Mouse (Mus musculus): ENCODE data around the gene Gm42669. TPM values are rescaled to one million over a fixed set of nuclear protein-coding genes. Genes with fewer than 3 reads are reported as not detected.

Gm42669 gene
- polyA plus RNA-seq, 1 experiment from 2014 or later, result 0.56 TPM

DNA sequence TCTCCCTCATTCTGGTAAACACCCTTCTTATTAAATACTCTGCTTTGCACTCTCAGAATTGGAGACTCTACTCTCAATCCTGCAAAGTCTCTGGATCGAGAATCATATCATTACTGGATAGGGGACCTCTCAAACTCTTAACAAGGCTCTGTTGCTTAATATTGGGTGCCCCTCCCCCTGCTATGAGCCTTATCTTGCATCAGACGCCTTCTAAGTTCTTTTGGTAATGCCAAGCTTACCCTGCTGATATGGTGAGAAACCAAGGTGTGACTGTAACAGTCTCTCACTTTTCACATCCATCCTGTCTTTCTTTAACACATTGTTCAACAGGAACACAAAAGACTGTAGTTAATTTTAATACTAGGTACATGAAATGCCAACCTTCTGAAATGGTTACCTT is 26.2 kb downstream of the Gm42669 start:
- WGBS, result 70% methylated on average over 2 of the region's 2 CpGs
- no peak overlapping the region for H3K4me3 ChIP-seq
- H3K36me3 ChIP-seq, result no peaks in the 10 kb centered on the region
- no peak overlapping the region for H3K27ac ChIP-seq
- no peak for DNase-seq (ENCODE audit: low spot score)
- no peaks in the 10 kb centered on the region for H3K9me3 ChIP-seq (replicated peaks)
- H3K27me3 ChIP-seq (ENCODE audit: low read depth, poor library complexity, severe bottlenecking), result no peaks in the 10 kb centered on the region
- no peaks in the 10 kb centered on the region for H3K4me1 ChIP-seq

DNA sequence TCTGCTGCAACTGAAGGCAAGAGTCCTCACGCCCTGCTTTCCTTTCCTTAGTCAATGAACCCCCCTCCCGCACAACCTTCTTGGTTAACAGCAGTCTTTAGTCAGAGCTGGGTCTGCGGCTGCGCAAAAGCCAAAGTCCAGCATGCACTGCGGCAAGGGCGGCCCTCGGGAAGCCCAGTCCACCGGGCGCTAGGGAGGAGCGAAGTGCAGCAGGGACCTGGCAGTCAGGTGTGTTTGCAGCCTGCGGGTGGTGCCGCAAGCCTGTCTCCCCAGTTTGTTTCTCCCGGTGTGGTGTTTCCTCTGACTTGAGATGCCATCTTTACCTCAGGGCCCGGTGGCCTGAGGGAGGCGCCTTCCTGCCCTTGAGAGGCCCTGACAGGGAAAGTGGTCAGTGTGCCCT is 27.2 kb downstream of the Gm42669 start, which contains the start of gene 1700028K03Rik:
TSS of gene 1700028K03Rik (plus strand) at position 129 of the 400 bp plus-strand sequence.
- no peaks in the 10 kb centered on the region for H3K4me1 ChIP-seq
- no peaks in the 10 kb centered on the region for H3K36me3 ChIP-seq
- WGBS, result 69% methylated on average over 15 of the region's 15 CpGs
- H3K27ac ChIP-seq, result no peak within 1 kb of the TSS
- H3K4me3 ChIP-seq, result no peak within 1 kb of the TSS
- H3K9me3 ChIP-seq (replicated peaks), result no peaks in the 10 kb centered on the region
- H3K27me3 ChIP-seq (ENCODE audit: low read depth, poor library complexity, severe bottlenecking), result no peaks in the 10 kb centered on the region
- DNase-seq (ENCODE audit: low spot score), result no peak

DNA sequence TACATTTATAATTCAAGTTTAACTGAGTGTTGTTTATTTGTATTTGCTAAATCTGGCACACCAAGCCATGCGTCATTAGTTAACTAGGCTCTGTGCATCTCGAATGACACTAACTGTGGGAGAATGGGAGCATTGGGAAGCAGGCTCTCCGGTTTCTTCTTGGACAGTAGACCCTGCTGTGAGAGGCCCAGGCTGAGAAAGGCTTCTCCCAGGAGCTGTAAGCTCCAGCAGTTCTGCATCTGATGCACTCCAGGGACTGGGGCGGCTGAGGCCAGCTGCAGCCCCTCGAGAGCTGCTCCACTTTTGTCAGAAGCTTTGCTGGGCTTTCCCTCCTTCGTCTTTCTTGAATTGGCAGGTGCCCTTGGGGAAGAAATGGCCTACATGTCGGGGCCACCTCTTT is 34.3 kb downstream of the Gm42669 start:
- H3K27ac ChIP-seq, result no peak overlapping the region
- no peak for DNase-seq (ENCODE audit: low spot score)
- H3K9me3 ChIP-seq (replicated peaks), result no peaks in the 10 kb centered on the region
- no peaks in the 10 kb centered on the region for H3K4me1 ChIP-seq
- 57% methylated on average over 7 of the region's 7 CpGs for WGBS
- H3K36me3 ChIP-seq, result no peaks in the 10 kb centered on the region
- H3K27me3 ChIP-seq (ENCODE audit: low read depth, poor library complexity, severe bottlenecking), result no peaks in the 10 kb centered on the region
- H3K4me3 ChIP-seq, result no peak overlapping the region

DNA sequence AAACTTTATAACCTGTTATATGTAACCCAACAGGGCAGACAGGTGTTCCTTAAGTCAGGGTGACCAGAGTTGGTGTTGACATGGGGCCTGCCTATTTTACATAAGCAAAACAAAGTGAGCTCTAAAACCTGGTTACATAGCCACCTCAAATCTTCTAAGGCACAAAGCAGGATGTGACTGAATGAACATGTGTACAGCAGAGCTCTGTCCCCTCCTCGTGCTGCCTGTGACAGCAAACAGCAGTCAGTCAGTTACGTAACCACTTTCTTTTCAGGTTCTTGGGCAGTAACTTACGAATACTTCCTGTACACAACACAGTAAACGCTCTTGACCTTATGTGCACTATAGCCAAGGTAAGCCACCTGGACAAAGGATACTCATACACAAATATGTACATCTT is 38.5 kb downstream of the Gm42669 start:
- no peaks in the 10 kb centered on the region for H3K27me3 ChIP-seq (ENCODE audit: low read depth, poor library complexity, severe bottlenecking)
- H3K4me1 ChIP-seq, result no peaks in the 10 kb centered on the region
- 87% methylated on average over 4 of the region's 4 CpGs for WGBS
- H3K9me3 ChIP-seq (replicated peaks), result no peaks in the 10 kb centered on the region
- H3K4me3 ChIP-seq, result no peak overlapping the region
- H3K27ac ChIP-seq, result no peak overlapping the region
- DNase-seq (ENCODE audit: low spot score), result no peak
- H3K36me3 ChIP-seq, result peaks cover 20% of the 10 kb centered on the region

DNA sequence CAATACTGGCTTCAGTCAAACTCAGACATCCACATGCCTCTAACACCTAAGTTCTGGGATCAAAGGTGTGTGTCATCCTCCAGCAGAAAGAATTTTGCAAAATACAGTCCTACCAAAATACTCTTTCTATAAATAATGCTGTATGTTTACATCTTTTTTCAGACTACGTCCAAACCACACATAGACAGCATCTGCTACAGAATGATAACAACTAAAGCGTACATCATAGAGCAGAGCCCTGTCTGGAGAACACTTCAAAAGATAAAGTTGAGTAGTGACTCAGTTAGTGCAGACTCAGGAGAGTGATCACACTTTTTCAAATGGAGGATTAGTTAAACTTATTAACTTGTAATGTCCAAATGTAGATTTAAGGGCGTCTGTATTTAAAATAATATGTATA is 40.5 kb downstream of the Gm42669 start:
- Histone ChIP-seq H3K27ac (no peak overlapping the region), H3K36me3 (peaks cover 31% of the 10 kb centered on the region), H3K27me3 (ENCODE audit: low read depth, poor library complexity, severe bottlenecking) (no peaks in the 10 kb centered on the region), H3K9me3 (replicated peaks) (no peaks in the 10 kb centered on the region), H3K4me3 (no peak overlapping the region), H3K4me1 (no peaks in the 10 kb centered on the region)
- 88% methylated on average over 3 of the region's 3 CpGs for WGBS
- DNase-seq (ENCODE audit: low spot score), result no peak

DNA sequence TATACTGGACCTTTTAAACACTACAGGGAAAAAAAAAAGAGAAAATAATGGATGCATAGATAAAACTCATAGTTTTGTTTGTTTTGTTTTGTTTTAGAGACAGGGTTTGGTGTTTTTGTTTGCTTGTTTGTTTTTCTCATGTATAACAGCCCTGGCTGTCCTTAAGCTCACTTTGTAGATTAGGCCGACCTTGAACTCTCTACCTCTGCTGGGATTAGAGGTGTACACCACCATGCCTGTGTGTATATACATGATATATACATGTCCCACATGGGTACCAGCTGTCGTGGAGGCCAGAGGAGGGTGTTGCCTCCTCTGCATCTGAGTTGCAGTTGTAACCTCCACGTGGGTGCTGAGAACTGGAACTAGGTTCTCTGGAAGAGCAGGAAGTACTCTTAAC is 41.0 kb downstream of the Gm42669 start:
- 91% methylated on average over 3 of the region's 3 CpGs for WGBS
- no peak for DNase-seq (ENCODE audit: low spot score)
- H3K36me3 ChIP-seq, result peaks cover 31% of the 10 kb centered on the region
- H3K4me1 ChIP-seq, result no peaks in the 10 kb centered on the region
- no peaks in the 10 kb centered on the region for H3K27me3 ChIP-seq (ENCODE audit: low read depth, poor library complexity, severe bottlenecking)
- H3K9me3 ChIP-seq (replicated peaks), result no peaks in the 10 kb centered on the region
- no peak overlapping the region for H3K27ac ChIP-seq
- H3K4me3 ChIP-seq, result no peak overlapping the region

DNA sequence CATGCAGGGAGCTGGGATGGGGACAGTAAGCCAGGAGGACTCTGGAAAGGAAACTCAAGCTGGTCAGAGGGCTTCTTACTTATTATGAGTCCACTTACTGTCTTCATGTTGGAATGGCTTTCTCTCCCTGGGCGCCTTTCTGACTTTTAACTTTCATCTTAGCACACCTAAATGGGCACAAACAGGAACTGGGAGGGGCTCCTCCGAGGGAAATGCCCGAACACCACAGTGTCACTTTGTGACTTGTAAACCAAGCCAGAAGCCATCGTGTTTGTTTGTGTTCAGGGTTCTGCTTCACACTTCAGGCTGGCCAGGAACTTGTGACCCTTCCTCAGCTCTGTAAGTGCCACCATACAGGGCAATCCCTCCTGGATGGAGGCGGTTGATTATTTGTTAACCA is 46.9 kb downstream of the Gm42669 start:
- H3K4me3 ChIP-seq, result no peak overlapping the region
- DNase-seq (ENCODE audit: low spot score), result no peak
- H3K4me1 ChIP-seq, result no peaks in the 10 kb centered on the region
- WGBS, result 52% methylated on average over 5 of the region's 5 CpGs
- H3K9me3 ChIP-seq (replicated peaks), result no peaks in the 10 kb centered on the region
- no peak overlapping the region for H3K27ac ChIP-seq
- no peaks in the 10 kb centered on the region for H3K27me3 ChIP-seq (ENCODE audit: low read depth, poor library complexity, severe bottlenecking)
- peaks cover 64% of the 10 kb centered on the region for H3K36me3 ChIP-seq

DNA sequence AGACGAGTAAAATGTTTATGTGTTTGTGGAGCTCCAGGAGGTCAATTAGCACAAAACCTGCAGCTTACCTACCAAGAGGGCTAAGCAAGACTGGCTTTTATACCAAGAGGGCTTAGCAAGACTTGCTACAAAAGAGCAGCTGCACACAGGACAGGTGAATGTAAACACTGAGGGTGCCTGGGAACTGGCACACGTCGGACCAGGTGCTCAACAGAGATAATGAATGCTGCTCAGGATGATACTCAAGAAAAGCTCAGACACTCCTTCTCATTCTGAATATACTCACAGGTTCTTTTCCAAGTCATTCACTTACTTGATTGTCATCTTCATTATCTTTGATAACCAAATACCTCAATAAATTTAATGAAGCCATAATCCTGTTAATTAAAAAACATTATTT is 49.5 kb downstream of the Gm42669 start:
- WGBS, result 92% methylated on average over 3 of the region's 3 CpGs

DNA sequence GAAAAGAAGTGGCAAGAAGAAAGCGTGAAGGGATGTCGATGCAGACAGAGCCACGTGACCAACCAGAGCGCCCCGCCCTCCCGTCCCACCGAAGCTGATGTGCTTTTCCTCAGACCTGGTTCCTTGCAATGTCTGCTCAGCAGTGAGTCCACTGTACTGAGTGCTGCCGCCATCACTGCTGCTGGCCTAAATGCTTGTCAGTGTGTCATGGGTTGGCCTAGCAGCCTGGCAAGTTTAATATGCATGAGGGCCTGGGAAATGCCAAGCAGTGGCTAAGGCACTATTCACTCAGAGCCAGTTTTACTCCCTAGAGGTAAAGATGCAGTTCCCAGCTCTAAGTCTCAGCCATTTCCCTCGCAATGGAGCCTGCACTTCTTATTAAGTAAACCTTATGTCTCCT is 61.7 kb downstream of the Gm42669 start:
- H3K36me3 ChIP-seq, result peaks cover 67% of the 10 kb centered on the region
- 91% methylated on average over 9 of the region's 9 CpGs for WGBS

More for the DNA sequence above, 49.5 kb downstream of the Gm42669 start:
- Histone ChIP-seq H3K27me3 (ENCODE audit: low read depth, poor library complexity, severe bottlenecking) (no peaks in the 10 kb centered on the region), H3K27ac (no peak overlapping the region), H3K4me1 (no peaks in the 10 kb centered on the region), H3K36me3 (peaks cover 74% of the 10 kb centered on the region), H3K4me3 (no peak overlapping the region), H3K9me3 (replicated peaks) (no peaks in the 10 kb centered on the region)
- no peak for DNase-seq (ENCODE audit: low spot score)

DNA sequence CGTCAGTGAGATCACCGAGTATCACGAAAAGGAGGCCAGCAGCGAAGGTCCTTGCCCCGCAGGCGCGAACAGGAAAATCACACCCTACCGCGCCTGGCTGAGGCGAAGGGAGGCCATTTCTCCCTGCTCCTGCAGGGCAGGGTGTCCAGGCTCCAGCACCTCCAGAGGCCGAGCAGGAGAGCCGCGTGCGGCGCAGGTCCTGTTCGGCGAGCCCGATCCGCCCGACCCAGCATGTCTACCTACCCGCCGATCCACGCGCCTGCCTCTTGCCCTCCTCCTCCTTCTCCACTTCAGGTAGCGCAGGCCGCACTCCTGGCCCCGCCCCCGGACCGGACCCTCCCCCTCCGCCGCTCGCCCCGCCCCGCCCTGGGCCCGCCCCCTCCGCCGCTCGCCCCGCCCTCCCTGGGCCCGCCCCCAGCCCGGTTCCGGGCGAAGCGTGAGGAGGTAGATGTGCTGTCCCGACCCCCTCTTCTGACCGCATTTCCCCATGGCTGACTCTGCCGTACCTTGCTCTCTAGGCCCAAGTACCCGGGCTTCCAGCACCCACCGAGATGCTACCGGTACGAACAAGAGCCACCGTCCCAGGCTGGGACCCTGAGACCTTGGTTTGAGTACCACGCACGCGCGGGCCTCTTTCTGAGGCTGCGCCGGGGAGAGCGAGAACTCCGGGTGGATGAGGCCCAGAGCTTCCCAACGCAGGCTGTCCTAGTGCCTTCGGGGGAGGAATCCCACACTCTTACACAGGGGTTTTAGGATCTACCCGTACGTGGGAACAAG is 90.1 kb downstream of the Gm42669 start, which contains the start of the genes Rpap2 and Glmn:
TSS of gene Rpap2 (plus strand) at position 73 of the 777 bp plus-strand sequence.
TSS of gene Glmn (minus strand) at position 588 of the 777 bp plus-strand sequence.
- WGBS, result under 1% methylated on average over 57 of the region's 64 CpGs
- Histone ChIP-seq H3K27ac (peak within 1 kb of the TSS; percentile 95), H3K4me1 (peaks cover 10% of the 10 kb centered on the region), H3K9me3 (replicated peaks) (no peaks in the 10 kb centered on the region), H3K4me3 (peak within 1 kb of the TSS; percentile 82), H3K27me3 (ENCODE audit: low read depth, poor library complexity, severe bottlenecking) (no peaks in the 10 kb centered on the region), H3K36me3 (peaks cover 28% of the 10 kb centered on the region)
- peak; percentile 95 for DNase-seq (ENCODE audit: low spot score)

More for the DNA sequence above, 61.7 kb downstream of the Gm42669 start:
- H3K9me3 ChIP-seq (replicated peaks), result no peaks in the 10 kb centered on the region
- no peak overlapping the region for H3K27ac ChIP-seq
- H3K27me3 ChIP-seq (ENCODE audit: low read depth, poor library complexity, severe bottlenecking), result no peaks in the 10 kb centered on the region
- no peak for DNase-seq (ENCODE audit: low spot score)
- no peaks in the 10 kb centered on the region for H3K4me1 ChIP-seq
- no peak overlapping the region for H3K4me3 ChIP-seq

DNA sequence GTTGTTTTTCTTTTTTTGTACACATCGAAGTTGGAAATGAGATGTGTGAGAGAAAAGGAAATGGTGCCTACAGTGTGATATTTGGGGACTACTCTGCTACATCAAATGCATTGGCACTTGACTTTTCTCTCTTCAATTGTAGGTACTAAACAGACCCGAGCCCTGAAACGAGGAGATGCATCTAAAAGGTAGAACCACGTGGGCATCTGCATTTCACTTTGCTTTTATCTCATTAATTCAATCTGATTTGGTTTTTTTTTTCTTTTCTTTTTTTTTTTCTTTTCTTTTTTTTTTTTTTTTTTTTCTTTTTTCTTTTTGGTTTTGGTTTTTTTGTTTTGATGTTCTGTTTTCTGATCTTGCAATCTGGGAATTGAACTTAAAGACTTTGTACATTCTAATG is 91.0 kb downstream of the Gm42669 start:
- Histone ChIP-seq H3K36me3 (peaks cover 29% of the 10 kb centered on the region), H3K9me3 (replicated peaks) (no peaks in the 10 kb centered on the region), H3K4me1 (peaks cover 10% of the 10 kb centered on the region), H3K27ac (0 out of 2 replicates have a peak overlapping the region, but pooled peaks have one; percentile 95), H3K4me3 (peak overlapping the region; percentile 82), H3K27me3 (ENCODE audit: low read depth, poor library complexity, severe bottlenecking) (no peaks in the 10 kb centered on the region)
- DNase-seq (ENCODE audit: low spot score), result no peak
- 33% methylated on average over 4 of the region's 4 CpGs for WGBS

DNA sequence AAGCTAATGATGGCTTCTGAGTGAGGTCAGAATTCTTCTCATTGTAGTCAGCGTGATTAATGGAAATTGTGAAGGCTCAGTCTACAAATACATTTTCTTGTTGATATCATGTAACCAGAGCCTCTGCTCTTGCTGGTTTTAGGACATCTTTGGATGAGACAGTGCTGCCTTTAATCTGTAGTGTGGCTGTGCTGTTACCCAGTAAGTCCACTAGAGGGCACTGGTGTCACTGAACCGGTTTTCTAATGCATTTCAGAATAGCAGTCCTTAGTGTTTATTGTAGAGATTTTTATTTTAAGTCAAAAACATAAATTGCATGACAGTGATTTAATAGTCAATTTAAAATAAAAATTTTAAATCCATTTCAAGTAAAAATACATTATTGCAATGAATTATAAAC is 103.8 kb downstream of the Gm42669 start:
- Histone ChIP-seq H3K27me3 (ENCODE audit: low read depth, poor library complexity, severe bottlenecking) (no peaks in the 10 kb centered on the region), H3K4me1 (no peaks in the 10 kb centered on the region), H3K9me3 (replicated peaks) (no peaks in the 10 kb centered on the region), H3K4me3 (no peak overlapping the region), H3K36me3 (peaks cover 40% of the 10 kb centered on the region), H3K27ac (no peak overlapping the region)
- peak; percentile 60 for DNase-seq (ENCODE audit: low spot score)
- WGBS, result under 1% methylated on average over 2 of the region's 2 CpGs

DNA sequence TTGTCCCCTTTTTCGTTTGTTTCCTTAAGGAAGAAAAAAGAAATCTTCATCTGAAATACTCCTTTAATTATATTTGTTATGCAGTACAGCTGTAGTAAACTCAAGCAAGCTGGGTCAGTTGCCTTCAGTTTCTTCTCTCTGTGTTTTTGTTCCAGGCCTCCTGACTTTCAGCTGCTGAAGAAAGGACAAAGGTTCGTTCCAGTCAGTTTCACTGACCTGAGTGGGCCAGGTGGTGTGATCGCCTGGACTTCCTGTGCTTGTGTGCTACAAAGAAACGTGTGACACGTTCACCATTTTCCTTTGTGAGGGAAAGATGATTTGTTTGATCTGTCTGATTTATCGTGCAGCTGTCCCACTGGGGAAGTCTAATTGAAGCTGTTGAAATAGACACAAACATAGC is 110.6 kb downstream of the Gm42669 start:
- WGBS, result 91% methylated on average over 6 of the region's 6 CpGs
- Histone ChIP-seq H3K27ac (no peak overlapping the region), H3K27me3 (ENCODE audit: low read depth, poor library complexity, severe bottlenecking) (no peaks in the 10 kb centered on the region), H3K4me3 (no peak overlapping the region), H3K9me3 (replicated peaks) (no peaks in the 10 kb centered on the region), H3K4me1 (no peaks in the 10 kb centered on the region), H3K36me3 (peaks cover 77% of the 10 kb centered on the region)
- no peak for DNase-seq (ENCODE audit: low spot score)

All from limb, embryonic 10.5 days (tissue).